Mouse (Mus musculus) limb, embryonic 14.5 days (tissue): ENCODE results near the gene Gm19684. TPM values are rescaled to one million over a fixed set of nuclear protein-coding genes. Genes with fewer than 3 reads are reported as not detected.
"Not testable (repeated sequence)": the region's sequence is repeated elsewhere in the genome, so short reads cannot be mapped to it uniquely, and the experiment has no call there.

Experiments used
- ATAC-seq: fragments of 200-750 bp; cut with Nextera tagmentation; 2 replicates; pipeline ENCODE4 v1.8.0; 2017; ENCODE audit warnings: low read depth, moderate number of reproducible peaks, moderate TSS enrichment; ENCODE audit not compliant: low FRiP score
- DNase-seq: peaks from one replicate; pipeline ENCODE4 v3.0.0-alpha.2; 2015; ENCODE audit warnings: low spot score
- H3K27ac ChIP-seq: fragments of 300-500 bp; sonication (generic); replicated peaks from 2 replicates; pipeline ENCODE4 v1.5.1; 2014; ENCODE audit warnings: low read depth, mild to moderate bottlenecking, low read length, moderate library complexity, mixed read lengths
- H3K27me3 ChIP-seq: fragments of 300-500 bp; sonication (generic); 2 replicates; pipeline ENCODE4 v1.6.1; 2014; ENCODE audit warnings: low read length, mixed read lengths; ENCODE audit not compliant: control insufficient read depth, insufficient read depth
- H3K36me3 ChIP-seq: fragments of 300-500 bp; sonication (generic); 2 replicates; pipeline ENCODE4 v1.6.1; 2014; ENCODE audit warnings: mild to moderate bottlenecking, low read length, moderate library complexity, mixed read lengths; ENCODE audit not compliant: control insufficient read depth, insufficient read depth
- H3K4me1 ChIP-seq: fragments of 300-500 bp; sonication (generic); 2 replicates; pipeline ENCODE4 v1.6.1; 2014; ENCODE audit warnings: antibody characterized with exemption, low read length, mixed read lengths; ENCODE audit not compliant: control insufficient read depth, insufficient read depth
- H3K4me2 ChIP-seq: fragments of 300-500 bp; sonication (generic); replicated peaks from 2 replicates; pipeline ENCODE4 v1.6.1; 2014; ENCODE audit warnings: low read depth, mild to moderate bottlenecking, low read length, moderate library complexity; ENCODE audit not compliant: severe bottlenecking
- H3K4me3 ChIP-seq: fragments of 300-500 bp; sonication (generic); replicated peaks from 2 replicates; pipeline ENCODE4 v1.5.1; 2014; ENCODE audit warnings: low read length
- H3K9ac ChIP-seq: fragments of 300-500 bp; sonication (generic); 2 replicates; pipeline ENCODE4 v1.6.1; 2014; ENCODE audit warnings: mild to moderate bottlenecking, low read depth, low read length, moderate library complexity; ENCODE audit not compliant: severe bottlenecking
- H3K9me3 ChIP-seq: fragments of 300-500 bp; sonication (generic); 2 replicates; pipeline ENCODE4 v1.6.1; 2016; ENCODE audit warnings: low read length; ENCODE audit not compliant: control insufficient read depth
- POLR2A ChIP-seq: fragments of 200-500 bp; IDR thresholded peaks from 2 replicates; pipeline ENCODE4 v1.8.0; 2012; ENCODE audit warnings: inconsistent platforms, mild to moderate bottlenecking, moderate library complexity, borderline replicate concordance; ENCODE audit not compliant: insufficient read depth, insufficient read length; ENCODE audit errors: extremely low read depth
- WGBS: fragments of 180-500 bp; shearing (Covaris S2); extraction: QIAGEN DNeasy Blood & Tissue Kit; methylation state at CpG from one replicate; pipeline ENCODE4 v1.1.7; 2014; 5-methylcytosine and 5-hydroxymethylcytosine counted together
- polyA plus RNA-seq, 2 experiments: library from polyadenylated mRNA; depleted of rRNA in 1 of 2; stranded (reverse) in 1 of 2; unstranded in 1 of 2; fragments of >200 nt; fragmentation: Nextera tagmentation in 1 of 2; extraction: Ambion mirVana in 1 of 2; gene quantifications; 2 replicates each; pipeline versions ENCODE4 v1.2.1 to v1.2.3; 2012 to 2014

Gene Gm19684
- polyA plus RNA-seq, 2 experiments: not detected

- H3K27ac ChIP-seq, ATAC-seq, H3K4me3 ChIP-seq, H3K9me3 ChIP-seq, H3K27me3 ChIP-seq, H3K36me3 ChIP-seq, H3K4me1 ChIP-seq, DNase-seq, H3K9ac ChIP-seq, H3K4me2 ChIP-seq: not testable (repeated sequence)
Observed at GRCm38 (mm10) chr17:36092520-36092919, 29.0 kb upstream of the Gm19684 start.

GRCm38 (mm10) chr17:36093936-36094335 is 27.5 kb upstream of the Gm19684 start:
- Histone ChIP-seq H3K4me1 (no peaks in the 10 kb centered on the region), H3K9me3 (no peaks in the 10 kb centered on the region), H3K27ac (no peak overlapping the region), H3K36me3 (no peaks in the 10 kb centered on the region), H3K9ac (no peak overlapping the region), H3K27me3 (no peaks in the 10 kb centered on the region), H3K4me2 (no peak overlapping the region), H3K4me3 (no peak overlapping the region)
- TF ChIP-seq POLR2A: no peak
- WGBS: 22% methylated on average over 3 of the region's 3 CpGs
- ATAC-seq: no peak
- DNase-seq: no peak

GRCm38 (mm10) chr17:36099603-36100002 is 21.9 kb upstream of the Gm19684 start:
- ATAC-seq, H3K36me3 ChIP-seq, H3K27me3 ChIP-seq, H3K27ac ChIP-seq, H3K9ac ChIP-seq, H3K4me2 ChIP-seq, DNase-seq, H3K9me3 ChIP-seq, H3K4me3 ChIP-seq, H3K4me1 ChIP-seq: not testable (repeated sequence)
- 56% methylated on average over 2 of the region's 2 CpGs for WGBS

DNA sequence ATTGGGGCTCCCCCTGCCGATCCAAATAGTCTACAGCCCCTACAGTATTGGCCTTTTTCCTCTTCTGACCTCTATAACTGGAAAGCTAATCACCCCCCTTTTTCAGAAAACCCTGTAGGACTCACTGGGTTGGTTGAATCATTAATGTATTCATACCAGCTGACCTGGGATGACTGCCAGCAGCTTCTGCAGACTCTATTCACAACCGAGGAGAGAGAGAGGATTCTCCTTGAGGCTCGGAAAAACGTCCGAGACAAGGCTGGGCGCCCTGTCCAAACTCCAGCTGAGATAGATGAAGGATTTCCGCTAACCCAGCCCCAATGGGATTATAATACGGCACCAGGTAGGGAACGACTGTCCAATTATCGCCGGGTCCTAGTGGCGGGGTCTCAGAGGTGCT is 19.4 kb upstream of the Gm19684 start:
- not testable (repeated sequence) for H3K36me3 ChIP-seq, ATAC-seq, H3K27me3 ChIP-seq, H3K4me3 ChIP-seq, H3K27ac ChIP-seq, H3K9ac ChIP-seq, H3K4me2 ChIP-seq, H3K4me1 ChIP-seq, H3K9me3 ChIP-seq, DNase-seq
- 90% methylated on average over 11 of the region's 12 CpGs for WGBS

- DNase-seq, H3K27ac ChIP-seq, H3K4me3 ChIP-seq, H3K4me2 ChIP-seq, H3K4me1 ChIP-seq, ATAC-seq, H3K9ac ChIP-seq, H3K9me3 ChIP-seq, H3K36me3 ChIP-seq: not testable (repeated sequence)
- peaks cover 13% of the 10 kb centered on the region for H3K27me3 ChIP-seq
- 44% methylated on average over 3 of the region's 3 CpGs for WGBS
Observed at GRCm38 (mm10) chr17:36110129-36110528, 11.3 kb upstream of the Gm19684 start.

GRCm38 (mm10) chr17:36110641-36111509 is 10.6 kb upstream of the Gm19684 start:
- H3K27ac ChIP-seq, DNase-seq, H3K9me3 ChIP-seq, H3K4me1 ChIP-seq, H3K36me3 ChIP-seq: not testable (repeated sequence)
- peaks cover 13% of the 10 kb centered on the region for H3K27me3 ChIP-seq
- 0 out of 2 replicates have a peak overlapping the region, but pooled peaks have one; percentile 12 for H3K9ac ChIP-seq
- ATAC-seq: peak; percentile 34; the same call in 1 of the 2 replicates
- peak overlapping the region; percentile 60 for H3K4me2 ChIP-seq
- H3K4me3 ChIP-seq: peak overlapping the region; percentile 34
- under 1% methylated on average over 54 of the region's 57 CpGs for WGBS

GRCm38 (mm10) chr17:36111510-36111868 is 10.0 kb upstream of the Gm19684 start:
- peak; percentile 65 for ATAC-seq
- H3K9me3 ChIP-seq, H3K4me1 ChIP-seq, H3K27ac ChIP-seq, H3K36me3 ChIP-seq, DNase-seq: not testable (repeated sequence)
- 1% methylated on average over 10 of the region's 10 CpGs for WGBS
- Histone ChIP-seq H3K27me3 (peaks cover 13% of the 10 kb centered on the region), H3K4me2 (peak overlapping the region; percentile 60), H3K4me3 (peak overlapping the region; percentile 34), H3K9ac (0 out of 2 replicates have a peak overlapping the region, but pooled peaks have one; percentile 12)

DNA sequence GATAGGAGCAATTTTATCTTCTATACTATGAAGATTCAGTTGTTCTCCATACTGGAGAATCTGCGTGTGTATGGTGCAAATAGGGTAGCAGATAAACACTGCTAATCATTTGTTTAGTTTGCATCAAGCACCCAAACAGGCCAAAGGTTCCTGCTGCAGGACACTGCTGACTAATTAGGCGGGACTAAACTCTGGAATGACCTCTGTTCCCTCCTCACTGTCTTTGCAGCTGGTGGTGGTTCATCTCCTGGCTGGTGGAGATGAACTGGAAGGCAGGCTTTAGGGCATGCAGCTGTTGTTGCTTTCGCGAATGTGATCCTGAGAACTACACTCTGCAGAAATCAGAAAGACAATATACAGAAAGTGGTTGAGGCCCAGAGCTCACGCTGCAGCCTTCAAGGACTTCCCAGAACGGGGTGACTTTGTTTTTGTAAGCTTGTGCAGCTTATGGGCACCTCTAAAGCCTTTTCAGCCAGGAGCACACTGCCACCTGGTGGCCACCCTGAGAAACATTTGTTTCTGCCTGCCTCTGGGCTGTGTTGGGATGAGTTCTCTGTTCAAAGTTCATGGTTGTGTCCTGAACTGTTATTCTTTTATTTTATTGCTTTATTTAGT is 7.4 kb upstream of the Gm19684 start:
- H3K4me1 ChIP-seq, H3K4me3 ChIP-seq, H3K36me3 ChIP-seq, ATAC-seq, H3K9ac ChIP-seq, H3K4me2 ChIP-seq, H3K9me3 ChIP-seq, H3K27ac ChIP-seq: not testable (repeated sequence)
- 17% methylated on average over 6 of the region's 6 CpGs for WGBS
- DNase-seq: peak; percentile 58
- H3K27me3 ChIP-seq: peaks cover 18% of the 10 kb centered on the region
